Mouse (Mus musculus) adrenal gland, adult 8-10 months (tissue): ENCODE data around the gene Prl3d1. TPM values are rescaled to one million over a fixed set of nuclear protein-coding genes. Genes with fewer than 3 reads are reported as not detected.
"Not testable (repeated sequence)": the region's sequence is repeated elsewhere in the genome, so short reads cannot be mapped to it uniquely, and the experiment has no call there.

Experiments used
- DNase-seq: peaks from one replicate; pipeline ENCODE4 v3.0.0; 2022
- total RNA-seq, 4 experiments: library from RNA; stranded (reverse); gene quantifications; 2 replicates each; pipeline ENCODE4 v1.2.4; 2022

The Prl3d1 gene
- total RNA-seq, result not detected

- not testable (repeated sequence) for DNase-seq
Measured at GRCm38 (mm10) chr13:27093890-27094289, at the start of gene Prl3d1. Gene Prl3d1 (plus strand): TSS chr13:27094190.

GRCm38 (mm10) chr13:27057270-27057669 is 36.7 kb upstream of the Prl3d1 start, which contains the start of gene Prl:
Gene Prl (plus strand): TSS chr13:27057570.
- no peak for DNase-seq

- no peak for DNase-seq
Measured at GRCm38 (mm10) chr13:27059177-27059576, 34.8 kb upstream of the Prl3d1 start.

GRCm38 (mm10) chr13:27121398-27121797 is 27.4 kb downstream of the Prl3d1 start, which contains the start of gene Prl3d2:
Gene Prl3d2 (plus strand): TSS chr13:27121698.
- not testable (repeated sequence) for DNase-seq

DNA sequence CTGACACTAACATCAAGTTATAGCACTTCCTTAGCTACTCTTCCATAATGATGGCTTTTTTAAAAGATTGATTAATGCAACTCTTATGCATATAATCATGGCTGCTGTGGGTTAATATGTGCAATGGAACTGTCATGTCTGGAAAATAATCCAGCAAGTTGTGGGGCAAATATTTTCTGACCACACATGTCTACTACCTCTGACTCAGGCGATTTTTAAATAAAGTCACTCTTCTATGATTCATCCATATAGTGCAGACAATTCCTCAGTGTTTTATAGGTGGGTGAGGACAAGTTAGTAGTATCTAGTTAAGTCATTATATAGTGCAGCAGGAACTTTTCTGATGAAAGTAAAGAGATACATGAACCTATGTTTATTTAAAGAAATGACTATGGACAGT is 54.3 kb downstream of the Prl3d1 start:
- DNase-seq, result no peak

Other genes starting within 250 kb of the Prl3d1 start
- gene Prl, start 36.6 kb upstream of the Prl3d1 start, total RNA-seq, result not detected
- not detected for gene Prl3d2, start 27.5 kb downstream of the Prl3d1 start, total RNA-seq
- gene Prl3d3, start 62.6 kb downstream of the Prl3d1 start, total RNA-seq, result not detected
- not detected for gene Prl3c1, start 102.5 kb downstream of the Prl3d1 start, total RNA-seq
- gene Prl3b1, start 147.7 kb downstream of the Prl3d1 start, total RNA-seq, result not detected
- not detected for gene Prl3a1, start 165.2 kb downstream of the Prl3d1 start, total RNA-seq
- not detected for gene Prl6a1, start 218.4 kb downstream of the Prl3d1 start, total RNA-seq